Mouse (Mus musculus): Measurements from ENCODE around the gene Fars2. TPM values are rescaled to one million over a fixed set of nuclear protein-coding genes. Genes with fewer than 3 reads are reported as not detected.

Gene Fars2
- polyA plus RNA-seq, 1 experiment from 2014 or later = 28.9 TPM

GRCm38 (mm10) chr13:36253936-36254335 lies 136.7 kb downstream of the Fars2 start:
- Histone ChIP-seq H3K9ac (no peak overlapping the region), H3K27me3 (no peaks in the 10 kb centered on the region), H3K4me1 (replicated peaks) (no peaks in the 10 kb centered on the region), H3K27ac (replicated peaks) (no peak overlapping the region), H3K4me3 (no peak overlapping the region), H3K9me3 (no peaks in the 10 kb centered on the region), H3K4me2 (no peak overlapping the region), H3K36me3 (no peaks in the 10 kb centered on the region)
- no peak for ATAC-seq (ENCODE audit: low read depth)
- WGBS = 53% methylated on average over 3 of the region's 3 CpGs

GRCm38 (mm10) chr13:36257213-36257612 lies 140.0 kb downstream of the Fars2 start:
- 0 out of 2 replicates have a peak, but pooled peaks cover 6% of the 10 kb centered on the region for H3K9me3 ChIP-seq
- H3K27ac ChIP-seq (replicated peaks) = no peak overlapping the region
- no peak overlapping the region for H3K9ac ChIP-seq
- 74% methylated on average over 5 of the region's 5 CpGs for WGBS
- H3K36me3 ChIP-seq = no peaks in the 10 kb centered on the region
- H3K4me3 ChIP-seq = no peak overlapping the region
- no peak for ATAC-seq (ENCODE audit: low read depth)
- H3K4me2 ChIP-seq = no peak overlapping the region
- H3K4me1 ChIP-seq (replicated peaks) = no peaks in the 10 kb centered on the region
- H3K27me3 ChIP-seq = no peaks in the 10 kb centered on the region

DNA sequence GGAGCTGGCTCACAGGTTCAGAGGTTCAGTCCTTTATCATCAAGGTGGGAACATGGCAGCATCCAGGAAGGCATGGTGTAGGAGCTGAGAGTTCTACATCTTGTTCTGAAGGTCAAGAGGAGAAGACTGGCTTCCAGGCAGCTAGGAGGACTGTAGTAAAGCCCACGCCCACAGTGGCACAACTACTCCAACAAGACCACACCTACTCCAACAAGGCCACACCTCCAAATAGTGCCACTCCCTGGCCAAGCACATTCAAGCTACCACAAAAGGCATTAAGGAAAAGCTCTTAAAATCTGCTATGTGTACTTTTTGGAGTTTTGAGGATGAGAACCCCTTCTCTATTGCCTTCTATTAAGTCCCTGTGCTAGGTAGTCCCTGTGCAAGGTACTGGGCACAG lies 142.5 kb downstream of the Fars2 start:
- no peak overlapping the region for H3K27ac ChIP-seq (replicated peaks)
- no peak for ATAC-seq (ENCODE audit: low read depth)
- 87% methylated on average over 1 of the region's 1 CpGs for WGBS

DNA sequence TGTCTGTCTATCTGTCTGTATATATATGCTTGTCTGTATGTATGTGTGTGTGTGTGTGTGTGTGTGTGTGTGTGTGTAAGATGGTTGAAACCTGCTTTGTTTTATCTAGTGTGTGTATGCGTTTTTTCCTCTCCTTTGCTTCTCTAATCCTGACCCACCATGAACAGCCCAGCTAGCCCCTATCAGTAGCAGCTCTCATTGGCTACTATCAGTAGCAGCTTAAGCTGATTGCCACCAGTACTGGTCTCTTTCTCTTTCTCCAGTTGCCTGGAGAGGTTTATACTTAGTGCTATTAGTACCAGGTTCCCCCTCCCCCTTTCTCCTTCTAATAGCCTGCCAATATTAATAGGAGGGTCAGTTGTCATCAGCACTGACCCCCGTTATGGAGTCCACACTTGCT lies 144.1 kb downstream of the Fars2 start:
- Histone ChIP-seq H3K9ac (no peak overlapping the region), H3K9me3 (0 out of 2 replicates have a peak, but pooled peaks cover 6% of the 10 kb centered on the region), H3K4me3 (no peak overlapping the region), H3K27me3 (no peaks in the 10 kb centered on the region), H3K27ac (replicated peaks) (no peak overlapping the region), H3K36me3 (no peaks in the 10 kb centered on the region), H3K4me1 (replicated peaks) (peaks cover 20% of the 10 kb centered on the region), H3K4me2 (no peak overlapping the region)
- no peak for ATAC-seq (ENCODE audit: low read depth)
- 86% methylated on average over 2 of the region's 2 CpGs for WGBS

More for the DNA sequence above, 142.5 kb downstream of the Fars2 start:
- Histone ChIP-seq H3K4me2 (no peak overlapping the region), H3K4me1 (replicated peaks) (peaks cover 12% of the 10 kb centered on the region), H3K9me3 (0 out of 2 replicates have a peak, but pooled peaks cover 6% of the 10 kb centered on the region), H3K4me3 (no peak overlapping the region), H3K9ac (no peak overlapping the region), H3K27me3 (no peaks in the 10 kb centered on the region), H3K36me3 (no peaks in the 10 kb centered on the region)

- H3K4me2 ChIP-seq = no peak overlapping the region
- H3K4me3 ChIP-seq = no peak overlapping the region
- no peaks in the 10 kb centered on the region for H3K36me3 ChIP-seq
- H3K9ac ChIP-seq = no peak overlapping the region
- ATAC-seq (ENCODE audit: low read depth) = no peak
- 45% methylated on average over 5 of the region's 5 CpGs for WGBS
- H3K27ac ChIP-seq (replicated peaks) = 0 out of 2 replicates have a peak overlapping the region, but pooled peaks have one; percentile 54
- peaks cover 20% of the 10 kb centered on the region for H3K4me1 ChIP-seq (replicated peaks)
- 0 out of 2 replicates have a peak, but pooled peaks cover 6% of the 10 kb centered on the region for H3K9me3 ChIP-seq
- H3K27me3 ChIP-seq = no peaks in the 10 kb centered on the region
These were observed 146.3 kb downstream of the Fars2 start for GRCm38 (mm10) chr13:36263240-36264095.

DNA sequence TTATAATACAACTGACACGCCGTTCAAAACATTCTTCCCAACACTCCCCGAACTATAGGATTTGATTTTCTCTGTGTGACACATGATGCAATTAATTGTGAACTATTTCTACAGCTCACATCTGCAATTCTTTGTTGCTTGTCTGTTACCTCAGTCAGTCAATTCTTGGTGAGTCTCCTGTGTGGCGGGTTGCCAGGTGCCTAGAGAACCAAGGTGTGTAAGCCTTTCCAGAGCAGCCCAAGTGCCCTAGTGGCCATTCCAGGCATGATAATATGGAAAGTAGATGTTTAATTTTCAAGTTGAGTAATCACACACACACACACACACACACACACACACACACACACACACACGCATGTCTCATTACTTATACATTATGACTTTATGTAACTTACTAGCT lies 147.2 kb downstream of the Fars2 start:
- Histone ChIP-seq H3K27me3 (no peaks in the 10 kb centered on the region), H3K36me3 (no peaks in the 10 kb centered on the region), H3K4me3 (no peak overlapping the region), H3K4me1 (replicated peaks) (peaks cover 20% of the 10 kb centered on the region), H3K4me2 (no peak overlapping the region), H3K27ac (replicated peaks) (no peak overlapping the region), H3K9me3 (0 out of 2 replicates have a peak, but pooled peaks cover 6% of the 10 kb centered on the region), H3K9ac (no peak overlapping the region)
- 88% methylated on average over 5 of the region's 5 CpGs for WGBS
- no peak for ATAC-seq (ENCODE audit: low read depth)

GRCm38 (mm10) chr13:36265342-36265744 lies 148.1 kb downstream of the Fars2 start:
- ATAC-seq (ENCODE audit: low read depth) = no peak
- no peak overlapping the region for H3K27ac ChIP-seq (replicated peaks)
- no peaks in the 10 kb centered on the region for H3K9me3 ChIP-seq
- no peaks in the 10 kb centered on the region for H3K36me3 ChIP-seq
- WGBS = 71% methylated on average over 3 of the region's 3 CpGs
- H3K4me2 ChIP-seq = no peak overlapping the region
- no peaks in the 10 kb centered on the region for H3K27me3 ChIP-seq
- peaks cover 20% of the 10 kb centered on the region for H3K4me1 ChIP-seq (replicated peaks)
- no peak overlapping the region for H3K9ac ChIP-seq
- no peak overlapping the region for H3K4me3 ChIP-seq

- no peak overlapping the region for H3K4me3 ChIP-seq
- no peaks in the 10 kb centered on the region for H3K27me3 ChIP-seq
- no peak overlapping the region for H3K4me2 ChIP-seq
- peaks cover 20% of the 10 kb centered on the region for H3K4me1 ChIP-seq (replicated peaks)
- no peak overlapping the region for H3K9ac ChIP-seq
- H3K36me3 ChIP-seq = no peaks in the 10 kb centered on the region
- H3K27ac ChIP-seq (replicated peaks) = no peak overlapping the region
- ATAC-seq (ENCODE audit: low read depth) = no peak
- H3K9me3 ChIP-seq = no peaks in the 10 kb centered on the region
- WGBS = 86% methylated on average over 1 of the region's 1 CpGs
These were observed 150.2 kb downstream of the Fars2 start for GRCm38 (mm10) chr13:36267399-36267798.

DNA sequence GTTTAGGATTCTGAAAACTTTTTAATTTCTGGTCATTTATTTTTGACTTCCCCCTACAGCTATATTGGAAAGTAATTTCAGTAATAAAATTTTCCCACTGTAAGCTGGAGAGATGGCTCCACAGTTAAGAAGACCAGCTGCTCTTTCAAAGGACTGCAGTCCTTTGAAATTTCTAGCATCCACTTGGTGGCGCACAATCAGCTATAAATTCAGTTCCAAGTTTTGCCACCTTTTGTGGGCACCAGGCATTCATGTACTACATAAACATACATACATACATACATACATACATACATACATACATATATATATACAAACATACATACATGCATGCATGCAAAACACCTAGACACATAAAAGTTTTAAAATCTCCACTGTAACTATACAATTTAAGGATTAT lies 153.7 kb downstream of the Fars2 start:
- no peak for ATAC-seq (ENCODE audit: low read depth)
- no peak overlapping the region for H3K4me2 ChIP-seq
- no peaks in the 10 kb centered on the region for H3K27me3 ChIP-seq
- H3K9me3 ChIP-seq = no peaks in the 10 kb centered on the region
- no peaks in the 10 kb centered on the region for H3K4me1 ChIP-seq (replicated peaks)
- WGBS = 73% methylated on average over 1 of the region's 1 CpGs
- no peak overlapping the region for H3K27ac ChIP-seq (replicated peaks)
- no peak overlapping the region for H3K4me3 ChIP-seq
- H3K36me3 ChIP-seq = no peaks in the 10 kb centered on the region
- H3K9ac ChIP-seq = no peak overlapping the region

GRCm38 (mm10) chr13:36273497-36273896 lies 156.3 kb downstream of the Fars2 start:
- Histone ChIP-seq H3K36me3 (no peaks in the 10 kb centered on the region), H3K9ac (no peak overlapping the region), H3K9me3 (no peaks in the 10 kb centered on the region), H3K4me2 (no peak overlapping the region), H3K4me1 (replicated peaks) (no peaks in the 10 kb centered on the region), H3K27me3 (no peaks in the 10 kb centered on the region), H3K4me3 (no peak overlapping the region), H3K27ac (replicated peaks) (no peak overlapping the region)
- ATAC-seq (ENCODE audit: low read depth) = no peak
- 80% methylated on average over 2 of the region's 2 CpGs for WGBS

DNA sequence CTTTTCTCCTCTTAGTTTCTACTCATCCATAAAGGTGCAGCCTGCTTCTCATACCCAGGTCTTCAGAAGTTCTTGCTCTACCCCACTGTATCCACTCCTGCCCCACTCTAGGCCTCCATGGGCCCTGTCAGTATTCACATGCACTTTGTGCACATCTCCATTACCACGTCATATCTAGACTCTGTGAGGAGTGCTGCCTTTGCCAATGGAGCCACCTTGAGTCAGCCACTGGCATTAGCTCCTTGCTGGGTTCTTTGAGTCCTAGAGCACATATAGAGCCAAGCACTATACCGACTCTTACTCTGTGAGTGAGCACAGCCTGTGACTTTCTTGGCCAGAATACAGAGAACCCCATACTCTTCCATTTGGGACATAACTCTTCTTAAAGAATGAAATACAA lies 159.0 kb downstream of the Fars2 start:
- Histone ChIP-seq H3K4me3 (no peak overlapping the region), H3K9me3 (no peaks in the 10 kb centered on the region), H3K4me1 (replicated peaks) (peaks cover 5% of the 10 kb centered on the region), H3K9ac (no peak overlapping the region), H3K36me3 (no peaks in the 10 kb centered on the region), H3K4me2 (no peak overlapping the region), H3K27ac (replicated peaks) (no peak overlapping the region), H3K27me3 (no peaks in the 10 kb centered on the region; the same call in 1 of the 2 replicates)
- no peak for ATAC-seq (ENCODE audit: low read depth)
- 87% methylated on average over 2 of the region's 2 CpGs for WGBS

DNA sequence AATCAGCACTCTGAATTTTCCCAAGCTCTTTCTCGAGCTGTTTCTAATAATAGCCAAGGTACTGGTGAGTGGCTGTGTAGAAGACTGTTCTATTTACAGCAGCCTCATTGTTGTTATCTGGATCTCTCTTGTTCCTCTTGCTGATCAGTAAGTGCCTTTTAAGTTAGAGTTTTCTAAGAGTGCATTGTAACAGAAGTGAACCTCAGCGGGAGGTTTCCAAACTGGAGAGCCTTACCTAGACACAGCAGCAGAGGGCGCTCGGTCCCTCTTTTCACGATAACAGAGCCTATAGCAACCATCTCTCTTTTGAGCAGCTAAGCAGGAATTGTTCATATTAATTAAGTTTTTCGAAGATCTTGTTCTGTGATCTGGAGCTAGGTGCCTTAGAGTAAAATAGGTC lies 164.8 kb downstream of the Fars2 start:
- Histone ChIP-seq H3K27me3 (peaks cover 6% of the 10 kb centered on the region), H3K27ac (replicated peaks) (peak overlapping the region; percentile 83; the same call in 1 of the 2 replicates), H3K9me3 (no peaks in the 10 kb centered on the region), H3K4me1 (replicated peaks) (peaks cover 36% of the 10 kb centered on the region), H3K36me3 (no peaks in the 10 kb centered on the region), H3K4me3 (no peak overlapping the region), H3K4me2 (peak overlapping the region; percentile 29; the same call in 1 of the 2 replicates), H3K9ac (no peak overlapping the region)
- WGBS = 4% methylated on average over 6 of the region's 6 CpGs
- ATAC-seq (ENCODE audit: low read depth) = peak; percentile 44; the same call in 1 of the 2 replicates
